Mouse (Mus musculus) small intestine, adult 2 months (tissue): ENCODE data around the gene Clmp.

Experiments
- CTCF ChIP-seq: fragments of 200-500 bp; IDR thresholded peaks from 2 replicates; pipeline ENCODE4 v1.5.1; 2012; ENCODE audit warnings: low read depth, mild to moderate bottlenecking, control low read depth, inconsistent platforms, low read length, moderate library complexity, mixed read lengths; ENCODE audit not compliant: insufficient replicate concordance, insufficient read length; ENCODE audit errors: extremely low read depth
- POLR2A ChIP-seq: fragments of 200-500 bp; IDR thresholded peaks from 2 replicates; pipeline ENCODE4 v1.6.1; 2012; ENCODE audit warnings: low read depth, mild to moderate bottlenecking, control low read depth, inconsistent platforms, low read length, moderate library complexity

GRCm38 (mm10) chr9:40685801-40686420 is at the start of gene Clmp:
- no peak for TF ChIP-seq CTCF
- no peak for TF ChIP-seq POLR2A
